Mouse (Mus musculus) limb, embryonic 11.5 days (tissue): Measurements from ENCODE around the gene E2f1. TPM values are rescaled to one million over a fixed set of nuclear protein-coding genes. Genes with fewer than 3 reads are reported as not detected.

Experiments
- ATAC-seq: fragments of 200-750 bp; cut with Nextera tagmentation; 2 replicates; pipeline ENCODE4 v1.8.0; 2017; ENCODE audit warnings: low read depth; ENCODE audit not compliant: insufficient number of reproducible peaks, low FRiP score, low TSS enrichment
- DNase-seq: peaks from one replicate; pipeline ENCODE4 v3.0.0-alpha.2; 2015; ENCODE audit warnings: low spot score
- H3K27ac ChIP-seq: fragments of 300-500 bp; sonication (generic); replicated peaks from 2 replicates; pipeline ENCODE4 v1.5.1; 2014; ENCODE audit warnings: low read depth, mild to moderate bottlenecking, low read length
- H3K27me3 ChIP-seq: fragments of 300-500 bp; sonication (generic); 2 replicates; pipeline ENCODE4 v1.6.1; 2014; ENCODE audit warnings: mild to moderate bottlenecking, low read length, mixed read lengths; ENCODE audit not compliant: control insufficient read depth, insufficient read depth
- H3K36me3 ChIP-seq: fragments of 300-500 bp; sonication (generic); 2 replicates; pipeline ENCODE4 v1.6.1; 2014; ENCODE audit warnings: mild to moderate bottlenecking, low read length, moderate library complexity, mixed read lengths; ENCODE audit not compliant: control insufficient read depth, insufficient read depth
- H3K4me1 ChIP-seq: fragments of 300-500 bp; sonication (generic); 2 replicates; pipeline ENCODE4 v1.6.1; 2014; ENCODE audit warnings: low read length, mixed read lengths; ENCODE audit not compliant: control insufficient read depth, insufficient read depth
- H3K4me2 ChIP-seq: fragments of 300-500 bp; sonication (generic); 2 replicates; pipeline ENCODE4 v1.6.1; 2014; ENCODE audit warnings: low read depth, mild to moderate bottlenecking, moderate library complexity; ENCODE audit not compliant: severe bottlenecking
- H3K4me3 ChIP-seq: fragments of 300-500 bp; sonication (generic); 2 replicates; pipeline ENCODE4 v1.5.1; 2014; ENCODE audit warnings: low read depth, low read length
- H3K9ac ChIP-seq: fragments of 300-500 bp; sonication (generic); 2 replicates; pipeline ENCODE4 v1.6.1; 2014; ENCODE audit warnings: mild to moderate bottlenecking, low read length
- H3K9me3 ChIP-seq: fragments of 300-500 bp; sonication (generic); 2 replicates; pipeline ENCODE4 v1.6.1; 2016; ENCODE audit warnings: low read length; ENCODE audit not compliant: control insufficient read depth
- WGBS: fragments of 180-500 bp; shearing (Covaris S2); extraction: QIAGEN DNeasy Blood & Tissue Kit; methylation state at CpG from one replicate; pipeline ENCODE4 v1.1.7; 2014; 5-methylcytosine and 5-hydroxymethylcytosine counted together
- polyA plus RNA-seq: library from polyadenylated mRNA; unstranded; fragments of >200 nt; fragmentation: Nextera tagmentation; extraction: Ambion mirVana; gene quantifications from 2 replicates; pipeline ENCODE4 v1.2.1, GENCODE M21; 2014

The E2f1 gene
- polyA plus RNA-seq, 1 experiment from 2014 or later: 8.9 TPM

DNA sequence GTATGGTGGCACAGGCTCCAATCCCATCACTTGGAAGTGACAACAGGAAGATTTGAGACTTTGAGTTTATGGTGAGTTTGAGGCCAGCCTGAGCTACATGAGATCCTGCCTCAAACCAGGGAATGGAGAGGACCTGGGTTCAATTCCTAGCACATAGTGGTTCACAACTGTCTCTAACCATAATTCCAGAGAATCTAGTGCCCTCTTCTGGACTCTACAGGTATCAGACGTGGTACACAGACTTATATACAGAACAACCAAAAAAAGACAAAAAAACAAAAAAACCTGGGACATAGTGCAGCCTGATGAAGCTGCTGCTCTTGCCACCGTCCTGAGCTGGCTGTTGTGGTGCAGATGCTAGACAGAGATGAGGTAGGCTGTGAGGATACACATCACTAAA, 28.1 kb downstream of the E2f1 start:
- no peak overlapping the region for H3K4me3 ChIP-seq
- H3K9me3 ChIP-seq: no peaks in the 10 kb centered on the region
- ATAC-seq: no peak
- no peak overlapping the region for H3K27ac ChIP-seq
- no peak overlapping the region for H3K4me2 ChIP-seq
- WGBS: 82% methylated on average over 2 of the region's 2 CpGs
- no peaks in the 10 kb centered on the region for H3K27me3 ChIP-seq
- H3K36me3 ChIP-seq: peaks cover 3% of the 10 kb centered on the region; the same call in 1 of the 2 replicates
- no peak for DNase-seq
- no peaks in the 10 kb centered on the region for H3K4me1 ChIP-seq
- no peak overlapping the region for H3K9ac ChIP-seq

DNA sequence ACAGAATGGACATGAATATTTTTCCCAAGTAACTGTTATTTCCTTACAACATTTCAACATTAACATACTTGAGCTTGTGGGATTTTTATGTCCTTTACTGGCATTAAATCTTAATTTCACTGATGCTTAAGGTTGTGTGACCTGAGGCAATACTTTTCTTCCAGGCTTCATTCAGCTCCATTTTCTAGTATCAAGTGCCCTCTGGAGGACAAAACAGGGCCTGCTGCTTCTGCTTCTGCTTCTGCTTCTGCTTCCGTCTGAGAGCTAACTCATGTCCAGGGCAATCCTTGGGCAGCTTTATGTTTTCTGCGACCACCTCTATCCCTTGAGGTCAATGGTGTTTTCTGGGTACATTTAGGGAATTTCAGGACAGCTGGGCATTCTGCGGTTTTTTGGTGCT, 30.0 kb downstream of the E2f1 start:
- 80% methylated on average over 3 of the region's 3 CpGs for WGBS
- Histone ChIP-seq H3K4me1 (no peaks in the 10 kb centered on the region), H3K36me3 (peaks cover 13% of the 10 kb centered on the region), H3K4me2 (no peak overlapping the region), H3K27me3 (no peaks in the 10 kb centered on the region), H3K4me3 (no peak overlapping the region), H3K9me3 (no peaks in the 10 kb centered on the region), H3K9ac (no peak overlapping the region), H3K27ac (no peak overlapping the region)
- no peak for DNase-seq
- no peak for ATAC-seq

DNA sequence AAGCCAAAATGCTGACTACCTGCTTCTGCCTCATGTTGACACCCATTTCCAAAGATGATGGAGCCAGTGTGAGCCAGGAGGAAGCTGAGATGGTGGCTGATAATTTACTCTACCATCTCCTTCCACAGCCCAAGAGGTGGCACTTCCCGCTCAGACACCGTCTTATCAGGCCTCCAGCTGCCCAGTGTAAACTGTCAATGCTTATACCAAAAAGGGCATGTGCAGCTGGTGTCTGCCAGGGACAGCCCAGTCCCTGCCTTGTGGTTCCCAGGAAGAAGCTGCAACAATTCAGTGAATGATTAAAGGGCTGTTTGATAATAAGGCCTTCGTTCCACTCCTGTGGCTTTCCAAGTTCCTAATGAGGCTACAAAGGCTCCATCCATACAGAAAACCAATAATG, 31.0 kb downstream of the E2f1 start:
- H3K9me3 ChIP-seq: no peaks in the 10 kb centered on the region
- no peaks in the 10 kb centered on the region for H3K27me3 ChIP-seq
- H3K9ac ChIP-seq: no peak overlapping the region
- WGBS: 68% methylated on average over 3 of the region's 3 CpGs
- no peak overlapping the region for H3K4me2 ChIP-seq
- H3K4me1 ChIP-seq: no peaks in the 10 kb centered on the region
- H3K27ac ChIP-seq: no peak overlapping the region
- ATAC-seq: no peak
- DNase-seq: no peak
- H3K4me3 ChIP-seq: no peak overlapping the region
- peaks cover 14% of the 10 kb centered on the region for H3K36me3 ChIP-seq

DNA sequence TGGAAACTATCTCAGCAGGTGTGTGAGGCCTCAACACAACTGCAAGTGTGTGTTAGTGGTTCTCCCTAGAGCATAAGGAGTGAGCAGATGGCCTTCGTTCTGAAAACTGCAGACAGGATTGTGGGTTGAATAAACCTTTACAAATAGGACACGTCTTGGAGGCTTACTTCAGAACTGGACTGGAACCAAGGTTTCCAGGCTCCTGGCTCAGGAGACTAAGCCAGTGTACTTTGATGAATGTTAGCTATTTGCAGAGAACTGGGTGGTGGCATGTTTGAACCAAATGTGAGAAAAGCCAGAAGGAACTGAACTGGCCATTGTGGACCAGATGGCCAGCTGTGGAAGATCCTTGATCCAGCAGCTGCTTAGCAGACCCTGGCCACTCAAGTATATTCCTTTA, 31.4 kb downstream of the E2f1 start:
- ATAC-seq (no peak), DNase-seq (no peak)
- Histone ChIP-seq H3K4me3 (no peak overlapping the region), H3K9ac (no peak overlapping the region), H3K27ac (no peak overlapping the region), H3K36me3 (peaks cover 14% of the 10 kb centered on the region), H3K9me3 (no peaks in the 10 kb centered on the region), H3K4me2 (no peak overlapping the region), H3K27me3 (no peaks in the 10 kb centered on the region), H3K4me1 (no peaks in the 10 kb centered on the region)
- WGBS: 74% methylated on average over 2 of the region's 2 CpGs

DNA sequence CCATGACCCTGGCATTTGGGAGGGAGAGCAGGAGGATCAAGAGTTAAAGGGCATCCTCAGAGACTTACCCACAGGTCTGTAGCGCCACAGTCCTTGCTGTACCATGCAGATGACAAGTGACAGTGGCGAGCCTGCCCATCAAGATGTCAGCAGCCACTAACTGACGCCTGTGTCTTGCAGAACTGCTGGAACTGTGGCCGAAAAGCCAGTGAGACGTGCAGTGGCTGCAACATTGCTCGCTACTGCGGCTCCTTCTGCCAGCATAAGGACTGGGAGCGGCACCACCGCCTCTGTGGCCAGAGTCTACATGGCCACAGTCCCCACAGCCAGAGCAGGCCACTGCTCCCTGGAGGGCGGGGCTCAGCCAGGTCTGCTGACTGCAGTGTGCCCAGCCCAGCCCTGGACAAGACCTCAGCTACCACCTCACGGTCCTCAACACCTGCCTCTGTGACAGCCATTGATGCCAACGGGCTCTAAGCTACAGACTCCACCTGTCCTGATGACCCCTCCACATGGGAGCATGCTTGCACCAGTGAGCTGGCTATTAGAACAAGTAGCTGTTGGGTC, 34.9 kb downstream of the E2f1 start:
- H3K4me2 ChIP-seq: no peak overlapping the region
- no peaks in the 10 kb centered on the region for H3K27me3 ChIP-seq
- no peaks in the 10 kb centered on the region for H3K4me1 ChIP-seq
- H3K27ac ChIP-seq: no peak overlapping the region
- ATAC-seq: no peak
- H3K36me3 ChIP-seq: peaks cover 18% of the 10 kb centered on the region
- no peak overlapping the region for H3K4me3 ChIP-seq
- no peak overlapping the region for H3K9ac ChIP-seq
- 93% methylated on average over 12 of the region's 12 CpGs for WGBS
- no peak for DNase-seq
- no peaks in the 10 kb centered on the region for H3K9me3 ChIP-seq

DNA sequence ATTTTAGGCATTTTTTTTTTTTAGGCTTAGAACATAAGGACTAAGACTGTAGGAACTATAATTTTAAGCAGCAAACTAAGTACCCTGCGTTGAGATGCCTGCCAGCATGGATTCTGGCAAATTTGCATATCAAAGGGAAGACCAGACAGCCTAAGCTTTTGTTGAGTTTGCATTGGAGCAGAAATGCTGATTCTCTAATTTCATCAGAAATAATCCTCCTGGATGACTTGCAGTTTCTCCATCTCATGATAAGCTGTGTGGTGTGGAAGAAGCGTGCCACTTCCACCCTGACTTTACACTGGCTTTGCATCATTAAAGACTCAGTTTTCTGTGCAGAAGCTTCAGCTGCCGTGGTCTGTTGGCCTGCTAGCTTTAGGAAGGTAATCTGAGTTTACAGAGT, 36.8 kb downstream of the E2f1 start:
- H3K4me3 ChIP-seq: no peak overlapping the region
- no peak overlapping the region for H3K4me2 ChIP-seq
- ATAC-seq (no peak), DNase-seq (no peak)
- no peak overlapping the region for H3K27ac ChIP-seq
- no peaks in the 10 kb centered on the region for H3K4me1 ChIP-seq
- H3K9ac ChIP-seq: no peak overlapping the region
- H3K36me3 ChIP-seq: peaks cover 15% of the 10 kb centered on the region
- WGBS: 77% methylated on average over 3 of the region's 3 CpGs
- H3K9me3 ChIP-seq: no peaks in the 10 kb centered on the region
- H3K27me3 ChIP-seq: no peaks in the 10 kb centered on the region

DNA sequence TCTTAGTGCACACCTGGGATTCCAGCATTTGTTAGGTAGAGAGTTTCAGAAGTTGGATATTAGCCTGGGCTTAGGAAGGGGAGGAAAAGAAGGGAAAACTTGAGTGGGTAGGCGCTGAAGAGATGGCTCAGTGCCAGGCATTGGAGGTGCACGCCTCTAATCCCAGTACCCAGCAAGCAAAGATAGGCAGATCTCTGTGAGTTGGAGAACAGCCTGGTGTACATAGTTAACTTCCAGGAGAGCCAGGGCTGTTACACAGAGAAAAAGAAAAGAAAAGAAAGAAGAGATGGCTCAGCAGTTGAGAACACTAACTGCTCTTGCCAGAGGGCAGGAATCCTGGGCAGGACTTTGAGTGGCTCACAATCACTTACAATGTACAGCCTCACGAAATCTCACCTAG, 43.2 kb downstream of the E2f1 start:
- Histone ChIP-seq H3K4me2 (no peak overlapping the region), H3K9me3 (no peaks in the 10 kb centered on the region), H3K27ac (no peak overlapping the region), H3K4me3 (no peak overlapping the region), H3K36me3 (peaks cover 7% of the 10 kb centered on the region; the same call in 1 of the 2 replicates), H3K9ac (no peak overlapping the region), H3K4me1 (no peaks in the 10 kb centered on the region), H3K27me3 (no peaks in the 10 kb centered on the region)
- WGBS: 90% methylated on average over 3 of the region's 3 CpGs
- no peak for DNase-seq
- no peak for ATAC-seq

DNA sequence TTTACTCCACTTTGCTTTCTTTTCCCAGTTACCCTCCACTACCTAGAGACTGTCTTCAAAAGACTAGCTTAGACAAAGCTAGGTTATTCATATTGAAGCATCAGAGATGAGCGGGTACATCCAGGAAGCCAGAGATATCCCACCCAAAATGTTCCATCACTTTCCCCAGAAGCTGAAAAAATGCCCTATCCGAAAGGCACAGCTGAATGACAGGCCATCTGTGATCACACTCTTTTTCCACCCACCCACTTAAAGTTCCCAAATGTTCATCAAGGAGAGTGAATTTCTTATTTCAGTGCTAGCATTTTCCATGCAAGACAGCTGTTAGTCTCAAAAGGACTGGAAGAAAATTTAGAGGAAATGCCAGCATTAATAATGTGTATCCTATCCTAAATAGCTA, 44.4 kb downstream of the E2f1 start:
- no peak for DNase-seq
- no peaks in the 10 kb centered on the region for H3K9me3 ChIP-seq
- ATAC-seq: no peak
- H3K4me2 ChIP-seq: no peak overlapping the region
- H3K9ac ChIP-seq: no peak overlapping the region
- no peaks in the 10 kb centered on the region for H3K27me3 ChIP-seq
- H3K4me3 ChIP-seq: no peak overlapping the region
- no peak overlapping the region for H3K27ac ChIP-seq
- no peaks in the 10 kb centered on the region for H3K4me1 ChIP-seq
- 96% methylated on average over 2 of the region's 2 CpGs for WGBS
- H3K36me3 ChIP-seq: peaks cover 6% of the 10 kb centered on the region; the same call in 1 of the 2 replicates

DNA sequence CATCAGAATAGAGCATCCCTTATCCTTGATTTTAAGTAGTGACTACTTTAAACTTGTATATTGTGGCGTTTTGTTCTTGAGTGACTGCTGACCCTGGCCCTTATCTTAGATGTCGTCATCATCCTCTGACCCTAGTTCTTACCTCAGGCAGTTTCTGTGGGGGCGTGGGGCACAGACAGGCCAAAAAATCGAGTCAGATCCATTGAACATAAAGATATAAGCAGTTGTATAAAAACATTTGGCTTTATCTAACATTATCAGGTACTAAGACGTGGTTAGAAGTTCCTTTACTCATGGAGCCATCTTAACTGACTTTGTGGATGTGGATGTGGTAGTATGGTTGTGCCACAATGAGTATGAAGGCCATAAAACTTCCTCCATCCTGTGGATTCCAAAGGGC, 47.4 kb downstream of the E2f1 start:
- H3K36me3 ChIP-seq: peaks cover 10% of the 10 kb centered on the region; the same call in 1 of the 2 replicates
- H3K9ac ChIP-seq: no peak overlapping the region
- WGBS: 91% methylated on average over 5 of the region's 5 CpGs
- H3K4me2 ChIP-seq: no peak overlapping the region
- no peak overlapping the region for H3K4me3 ChIP-seq
- H3K9me3 ChIP-seq: no peaks in the 10 kb centered on the region
- ATAC-seq: no peak
- no peak overlapping the region for H3K27ac ChIP-seq
- no peaks in the 10 kb centered on the region for H3K27me3 ChIP-seq
- DNase-seq: no peak
- H3K4me1 ChIP-seq: no peaks in the 10 kb centered on the region
